10 mouse cellular contexts compared by ENCODE assay signal in the genomic region with DNA sequence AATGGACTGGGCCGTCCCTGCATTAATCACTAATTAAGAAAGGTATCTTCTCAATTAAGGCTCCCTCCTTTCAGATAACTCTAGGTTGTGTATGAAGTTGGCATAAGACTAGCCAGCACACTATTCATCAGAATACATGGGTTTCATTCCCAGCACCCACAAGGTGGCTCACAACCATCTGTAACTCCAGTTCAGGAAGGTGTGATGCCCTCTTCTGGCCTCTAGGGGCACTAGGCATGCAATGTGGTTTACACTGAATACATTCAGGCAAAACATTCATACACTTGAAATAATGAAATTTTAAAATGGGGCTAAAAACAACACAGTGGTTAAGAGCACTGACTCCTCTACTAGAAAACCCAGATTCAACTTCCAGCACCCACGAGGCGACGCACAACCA. TPM values are rescaled to one million over a fixed set of nuclear protein-coding genes. Genes with fewer than 3 reads are reported as not detected.
A peak's percentile ranks its signal among the peaks of the same experiment; 100 is the strongest.
DNase-seq lines count a peak whose midpoint lies in the region; TF ChIP-seq lines count a peak whose summit lies in the region.
"Had no signal": no experiment of that assay in that cellular context is flagged by ENCODE, and none has a peak within 500 bp of the region (broad histone marks: within the 10 kb centered on the region; RNA-seq: fewer than 3 reads in every experiment).

No protein-coding gene starts in this region.

- DNase-seq in cerebellum, adult 2 months = peak; percentile 41 to 43
- DNase-seq in cerebellum, adult 8-10 months = no peak
- peak; percentile 11 to 41 for DNase-seq in spleen, adult 18-20 months
- DNase-seq in spleen, adult 12 weeks (ENCODE audit: low spot score) = no peak
- peak; percentile 56 to 71 for DNase-seq in kidney, postnatal 36 days
- DNase-seq in retina, postnatal 1 day = peak; percentile 57
- DNase-seq in gastrocnemius, postnatal 14 days = no peak
- DNase-seq in heart, postnatal 10 days = no peak

- H3K4me3 ChIP-seq in cerebellum, adult 2 months (replicated peaks; ENCODE audit: insufficient read depth, low read depth, low read length) = no peak overlapping the region
- H3K4me3 ChIP-seq: neural tube, embryonic 12.5 days had no signal

- H3K27me3 ChIP-seq in cerebellum, adult 2 months (ENCODE audit: control insufficient read depth, insufficient read depth, low read length) = no peaks in the 10 kb centered on the region
- H3K27me3 ChIP-seq: neural tube, embryonic 12.5 days had no signal

- 47% methylated on average over 4 of the region's 4 CpGs for WGBS in cerebellum, adult 2 months

- intact Hi-C loops in gastrocnemius, postnatal 14 days (cut with DNase I; ENCODE audit: low total_unique reads) = no loop called here
- intact Hi-C loops in heart, postnatal 10 days (cut with DNase I) = no loop called here

- TF ChIP-seq POLR2A in cerebellum, adult 2 months (IDR thresholded peaks at IDR 0.05; ENCODE audit: borderline replicate concordance, insufficient read depth, low read length) = no peak

- TF ChIP-seq CTCF in cerebellum, adult 2 months (IDR thresholded peaks at IDR 0.05; ENCODE audit: borderline replicate concordance, insufficient read depth, low read depth, low read length) = peak; percentile 67

- H3K4me1 ChIP-seq in cerebellum, adult 2 months (ENCODE audit: control insufficient read depth, insufficient read depth, low read length) = no peaks in the 10 kb centered on the region
- H3K4me1 ChIP-seq: neural tube, embryonic 12.5 days had no signal

- no peak overlapping the region for H3K27ac ChIP-seq in cerebellum, adult 2 months (ENCODE audit: insufficient read depth, low read length)
- H3K27ac ChIP-seq: neural tube, embryonic 12.5 days had no signal

RNA-seq across cellular contexts. Expression of a gene that starts 4.3 kb away (rescaled TPM):
- polyA plus RNA-seq in cerebellum, adult 2 months (2012; rRNA removed) = 1,554 and 1,707 TPM in 2 replicates
- 100 to 1,000 TPM; 791 to 878 TPM for total RNA-seq in gastrocnemius, postnatal 14 days (2021)
- 100 to 1,000 TPM; 777 to 828 TPM for total RNA-seq in heart, postnatal 10 days (2021)

RNA-seq across cellular contexts. Expression of a gene that starts 8.8 kb away (rescaled TPM):
- 0.05 TPM in 1 of 2 replicates, not detected in the other for polyA plus RNA-seq in cerebellum, adult 2 months (2012; rRNA removed)
- total RNA-seq in gastrocnemius, postnatal 14 days (2021) = not detected
- under 1 TPM; 0.10 to 0.17 TPM for total RNA-seq in heart, postnatal 10 days (2021)

RNA-seq across cellular contexts. Expression of a gene that starts 25.5 kb away (rescaled TPM):
- 91.1 and 103 TPM in 2 replicates for polyA plus RNA-seq in cerebellum, adult 2 months (2012; rRNA removed)
- 10 to 100 TPM; 54.3 to 61.1 TPM for total RNA-seq in gastrocnemius, postnatal 14 days (2021)
- total RNA-seq in heart, postnatal 10 days (2021) = 10 to 100 TPM; 67.3 to 70.9 TPM

RNA-seq across cellular contexts. Expression of a gene that starts 29.8 kb away (rescaled TPM):
- polyA plus RNA-seq in cerebellum, adult 2 months (2012; rRNA removed) = 1.0 and 1.1 TPM in 2 replicates
- total RNA-seq in gastrocnemius, postnatal 14 days (2021) = not detected
- total RNA-seq in heart, postnatal 10 days (2021) = not detected
- total RNA-seq: heart, postnatal 14 days had no signal
- polyA plus RNA-seq: neural tube, embryonic 12.5 days had no signal

Comparison
In these comparisons a context has a peak if more than half of its experiments do, and no peak if none do; other contexts are left out.
1. DNase-seq: peak in cerebellum, adult 2 months (2 of 2), spleen, adult 18-20 months (2 of 2), kidney, postnatal 36 days (2 of 2) and retina, postnatal 1 day (single experiment); none in cerebellum, adult 8-10 months (single experiment), spleen, adult 12 weeks (single experiment), gastrocnemius, postnatal 14 days (single experiment) and heart, postnatal 10 days (0 of 2).